Mouse (Mus musculus) forebrain, embryonic 11.5 days (tissue): Measurements from ENCODE around the gene Ing1. TPM values are rescaled to one million over a fixed set of nuclear protein-coding genes. Genes with fewer than 3 reads are reported as not detected.

Experiments
- polyA plus RNA-seq: library from polyadenylated mRNA; unstranded; fragments of >200 nt; fragmentation: Nextera tagmentation; extraction: Ambion mirVana; gene quantifications from 2 replicates; pipeline ENCODE4 v1.2.1, GENCODE M21; 2014

Gene Ing1
- polyA plus RNA-seq, 1 experiment from 2014 or later, result 42.9 TPM

Other genes starting within 250 kb of the Ing1 start
- 40.4 and 45.4 TPM in 2 replicates for gene Col4a2, start 242.8 kb upstream of the Ing1 start, polyA plus RNA-seq
- gene Col4a1, start 242.7 kb upstream of the Ing1 start, polyA plus RNA-seq, result 118 and 130 TPM in 2 replicates
- gene Rab20, start 76.9 kb upstream of the Ing1 start, polyA plus RNA-seq, result 0.53 and 0.75 TPM in 2 replicates
- 99.2 and 110 TPM in 2 replicates for gene Naxd, start 58.1 kb upstream of the Ing1 start, polyA plus RNA-seq
- gene Cars2, start 4.8 kb upstream of the Ing1 start, polyA plus RNA-seq, result 19.9 and 21.6 TPM in 2 replicates
- 133 and 143 TPM in 2 replicates for gene Ankrd10, start 80.2 kb downstream of the Ing1 start, polyA plus RNA-seq
- gene 1700016D06Rik, start 145.5 kb downstream of the Ing1 start, polyA plus RNA-seq, result not detected in 2 replicates
- gene Arhgef7, start 172.2 kb downstream of the Ing1 start, polyA plus RNA-seq, result 81.9 and 87.3 TPM in 2 replicates